19 mouse cellular contexts compared by ENCODE assay signal in genomic region chr6:128004544-128004943, GRCm38 (mm10).
DNase-seq lines count a peak whose midpoint lies in the region; ATAC-seq and TF ChIP-seq lines count a peak whose summit lies in the region.
"Had no signal": no experiment of that assay in that cellular context is flagged by ENCODE, and none has a peak within 500 bp of the region (broad histone marks: within the 10 kb centered on the region; RNA-seq: fewer than 3 reads in every experiment).

No protein-coding gene starts in this region.

- H3K9me3 ChIP-seq in heart, embryonic 13.5 days = no peaks in the 10 kb centered on the region
- no peaks in the 10 kb centered on the region for H3K9me3 ChIP-seq in stomach, embryonic 15.5 days
- H3K9me3 ChIP-seq: embryonic facial prominence, embryonic 13.5 days; hindbrain, embryonic 13.5 days had no signal

- TF ChIP-seq CTCF in cerebellum, adult 2 months (IDR thresholded peaks at IDR 0.05; ENCODE audit: borderline replicate concordance, insufficient read depth, low read depth, low read length) = no peak

- no peak for DNase-seq in cerebellum, adult 2 months
- no peak for DNase-seq in heart, postnatal 36 days
- peak; percentile 43 for DNase-seq in left cerebral cortex, postnatal 4 days
- no peak for DNase-seq in left cerebral cortex, postnatal 25 days (ENCODE audit: low spot score in 2 of 2)
- no peak for DNase-seq in right cerebral cortex, postnatal 25 days
- DNase-seq: adrenal gland, adult 8-10 months; cerebellum, adult 11-12 months; gastrocnemius, postnatal 10 days; kidney, adult 11 months; liver; lung, postnatal 14 days; midbrain, embryonic 14.5 days had no signal

- H3K27ac ChIP-seq in cerebellum, adult 2 months (ENCODE audit: insufficient read depth, low read length) = peak overlapping the region; percentile 58; the same call in 1 of the 2 replicates
- peak overlapping the region; percentile 39; the same call in 1 of the 2 replicates for H3K27ac ChIP-seq in heart, embryonic 13.5 days (replicated peaks)
- peak overlapping the region; percentile 88 for H3K27ac ChIP-seq in stomach, embryonic 15.5 days
- H3K27ac ChIP-seq: embryonic facial prominence, embryonic 13.5 days; kidney, postnatal 0 days had no signal

- ATAC-seq in cerebellum, adult (ENCODE audit: insufficient number of reproducible peaks, low FRiP score, low TSS enrichment) = no peak
- no peak for ATAC-seq in heart, embryonic 13.5 days (ENCODE audit: extremely low read depth, insufficient number of reproducible peaks, low FRiP score, low TSS enrichment)
- ATAC-seq in stomach, embryonic 15.5 days (ENCODE audit: insufficient read depth, low FRiP score, low read depth) = peak; percentile 20; the same call in 1 of the 2 replicates
- ATAC-seq: forebrain, embryonic 14.5 days had no signal

- peak overlapping the region; percentile 61; the same call in 1 of the 2 replicates for H3K9ac ChIP-seq in heart, embryonic 13.5 days
- no peak overlapping the region for H3K9ac ChIP-seq in stomach, embryonic 15.5 days
- H3K9ac ChIP-seq: embryonic facial prominence, embryonic 13.5 days; hindbrain, embryonic 13.5 days had no signal

- WGBS in cerebellum, adult 2 months = 19% methylated on average over 16 of the region's 16 CpGs
- WGBS in heart, embryonic 13.5 days = 54% methylated on average over 16 of the region's 16 CpGs
- 51% methylated on average over 16 of the region's 16 CpGs for WGBS in stomach, embryonic 15.5 days

- no peak overlapping the region for H3K4me3 ChIP-seq in cerebellum, adult 2 months (replicated peaks; ENCODE audit: insufficient read depth, low read depth, low read length)
- H3K4me3 ChIP-seq in heart, embryonic 13.5 days = no peak overlapping the region
- no peak overlapping the region for H3K4me3 ChIP-seq in stomach, embryonic 15.5 days (replicated peaks)
- H3K4me3 ChIP-seq: embryonic facial prominence, embryonic 13.5 days; hindbrain, embryonic 13.5 days had no signal

- peaks cover 88% of the 10 kb centered on the region for H3K4me1 ChIP-seq in cerebellum, adult 2 months (ENCODE audit: control insufficient read depth, insufficient read depth, low read length)
- H3K4me1 ChIP-seq in heart, embryonic 13.5 days = peaks cover 84% of the 10 kb centered on the region
- peaks cover 48% of the 10 kb centered on the region for H3K4me1 ChIP-seq in stomach, embryonic 15.5 days

- TF ChIP-seq POLR2A in cerebellum, adult 2 months (IDR thresholded peaks at IDR 0.05; ENCODE audit: borderline replicate concordance, insufficient read depth, low read length) = no peak

- H3K27me3 ChIP-seq in cerebellum, adult 2 months (ENCODE audit: control insufficient read depth, insufficient read depth, low read length) = no peaks in the 10 kb centered on the region
- no peaks in the 10 kb centered on the region for H3K27me3 ChIP-seq in heart, embryonic 13.5 days (replicated peaks)
- no peaks in the 10 kb centered on the region for H3K27me3 ChIP-seq in stomach, embryonic 15.5 days (replicated peaks)
- H3K27me3 ChIP-seq: embryonic facial prominence, embryonic 13.5 days; hindbrain, embryonic 13.5 days had no signal

- no peaks in the 10 kb centered on the region for H3K36me3 ChIP-seq in heart, embryonic 13.5 days
- H3K36me3 ChIP-seq in stomach, embryonic 15.5 days = no peaks in the 10 kb centered on the region
- H3K36me3 ChIP-seq: embryonic facial prominence, embryonic 13.5 days; hindbrain, embryonic 13.5 days had no signal

- intact Hi-C loops in heart, postnatal 36 days (cut with DNase I) = no loop called here
- intact Hi-C loops in left cerebral cortex, postnatal 4 days (cut with DNase I) = no loop called here
- intact Hi-C loops in left cerebral cortex, postnatal 25 days (cut with DNase I) = no loop called here

- H3K4me2 ChIP-seq in heart, embryonic 13.5 days = no peak overlapping the region
- no peak overlapping the region for H3K4me2 ChIP-seq in stomach, embryonic 15.5 days
- H3K4me2 ChIP-seq: embryonic facial prominence, embryonic 13.5 days; hindbrain, embryonic 13.5 days had no signal
